Mouse (Mus musculus): Measurements from ENCODE around the gene Nrxn1. TPM values are rescaled to one million over a fixed set of nuclear protein-coding genes. Genes with fewer than 3 reads are reported as not detected.

Nrxn1 gene
- total RNA-seq, 2 experiments from 2014 or later = 0.42 to 3.4 TPM

GRCm38 (mm10) chr17:90054312-90054711, 1038.6 kb downstream of the Nrxn1 start:
- no peak for ATAC-seq (replicated peaks; ENCODE audit: low FRiP score, poor library complexity, severe bottlenecking)

- no peak for ATAC-seq (replicated peaks; ENCODE audit: low FRiP score, poor library complexity, severe bottlenecking)
Observed at GRCm38 (mm10) chr17:90039316-90039715, 1053.6 kb downstream of the Nrxn1 start.

- no peak for ATAC-seq (replicated peaks; ENCODE audit: low FRiP score, poor library complexity, severe bottlenecking)
Observed at GRCm38 (mm10) chr17:90032416-90032815, 1060.5 kb downstream of the Nrxn1 start.

DNA sequence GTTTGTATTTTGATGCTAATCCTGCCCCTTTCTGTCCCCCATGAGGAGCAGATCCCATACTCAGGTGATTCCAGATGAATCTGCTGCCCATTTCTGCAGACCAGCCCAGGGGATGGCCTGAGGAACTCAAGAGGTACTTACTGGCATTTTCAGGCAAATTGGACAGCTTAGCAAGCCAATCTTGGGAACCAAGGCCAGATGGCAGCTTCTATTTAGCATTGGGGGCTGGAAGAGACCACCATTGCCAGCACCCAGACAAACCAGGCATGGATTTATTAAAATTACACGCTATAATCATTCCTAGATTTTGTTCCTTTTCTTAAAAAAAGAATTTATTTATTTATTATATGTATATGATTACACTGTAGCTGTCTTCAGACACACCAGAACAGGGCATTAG, 1076.2 kb downstream of the Nrxn1 start:
- ATAC-seq (replicated peaks; ENCODE audit: low FRiP score, poor library complexity, severe bottlenecking) = no peak

GRCm38 (mm10) chr17:90011761-90012160, 1081.1 kb downstream of the Nrxn1 start:
- no peak for ATAC-seq (replicated peaks; ENCODE audit: low FRiP score, poor library complexity, severe bottlenecking)

DNA sequence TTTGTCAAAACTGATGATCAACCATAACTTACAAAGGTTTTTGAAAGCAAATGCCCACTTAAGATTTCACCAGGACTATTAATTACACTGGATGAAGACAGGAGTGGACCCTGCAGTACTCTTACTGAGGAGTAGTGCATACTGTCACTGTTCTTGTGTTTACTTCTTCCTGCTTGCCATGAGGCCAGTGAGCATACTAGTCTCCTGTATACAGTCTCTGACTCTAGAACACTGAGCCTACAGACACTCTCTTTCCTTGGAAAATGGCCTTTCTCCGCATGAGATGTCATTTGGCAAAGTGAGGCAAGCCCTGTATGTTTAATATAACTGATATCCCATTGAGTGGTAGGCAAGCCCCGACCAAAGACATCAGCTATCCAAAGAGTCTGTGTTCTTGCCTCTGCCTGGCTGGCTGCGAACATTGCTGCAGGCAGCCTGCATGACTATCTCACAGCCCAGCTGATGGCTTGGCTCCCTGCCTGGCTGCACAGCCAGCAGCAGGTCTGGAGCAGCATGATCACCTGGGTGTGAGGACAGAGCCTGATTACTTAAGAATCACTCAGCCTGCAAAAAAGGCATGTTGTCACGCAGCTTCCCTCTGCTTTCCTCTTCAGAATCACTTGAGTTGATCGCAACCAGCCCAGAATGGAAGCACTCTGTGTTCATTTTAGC, 1085.3 kb downstream of the Nrxn1 start:
- no peak for ATAC-seq (replicated peaks; ENCODE audit: low FRiP score, poor library complexity, severe bottlenecking)

- ATAC-seq (replicated peaks; ENCODE audit: low FRiP score, poor library complexity, severe bottlenecking) = no peak
Observed at GRCm38 (mm10) chr17:89990651-89991050, 1102.2 kb downstream of the Nrxn1 start.

Measured in erythroid progenitor cell, adult 5-6 weeks (primary cell).